Mouse (Mus musculus): ENCODE results near the gene Clybl.

Clybl gene

GRCm38 (mm10) chr14:122398676-122399075, 217.2 kb downstream of the Clybl start:
- ChIA-PET POLR2A (interaction anchor here in 3 of 4 experiments (0.6 to 8.4 kb wide), 14 partner anchors 9 to 151 kb away, joined by 3 to 46 read pairs (median 4); partner anchors contain the start of genes Zic2 (in 1 of the 3) and Zic5 (in 1 of the 3)), CTCF (interaction anchor here in 2 of 4 experiments (0.6 kb wide), 2 partner anchors 59 to 176 kb away, joined by 3 read pairs; no protein-coding TSS in a partner anchor)

- ChIA-PET CTCF (interaction anchor here in 1 of 4 experiments (0.6 kb wide), 1 partner anchor 513 kb away, joined by 4 read pairs; no protein-coding TSS in a partner anchor), POLR2A (interaction anchor here in 3 of 4 experiments (0.5 to 8.4 kb wide), 12 partner anchors 10 to 169 kb away, joined by 3 to 46 read pairs (median 4); partner anchors contain the start of gene Zic5 (in 1 of the 3))
Observed at GRCm38 (mm10) chr14:122399906-122400305, 218.4 kb downstream of the Clybl start.

- CTCF ChIA-PET, result no interaction called here
- POLR2A ChIA-PET, result interaction anchor here in 3 of 4 experiments (0.5 to 8.4 kb wide), 5 partner anchors 14 to 34 kb away, joined by 3 to 46 read pairs (median 8); no protein-coding TSS in a partner anchor
Observed at GRCm38 (mm10) chr14:122401886-122402285, 220.4 kb downstream of the Clybl start.

DNA sequence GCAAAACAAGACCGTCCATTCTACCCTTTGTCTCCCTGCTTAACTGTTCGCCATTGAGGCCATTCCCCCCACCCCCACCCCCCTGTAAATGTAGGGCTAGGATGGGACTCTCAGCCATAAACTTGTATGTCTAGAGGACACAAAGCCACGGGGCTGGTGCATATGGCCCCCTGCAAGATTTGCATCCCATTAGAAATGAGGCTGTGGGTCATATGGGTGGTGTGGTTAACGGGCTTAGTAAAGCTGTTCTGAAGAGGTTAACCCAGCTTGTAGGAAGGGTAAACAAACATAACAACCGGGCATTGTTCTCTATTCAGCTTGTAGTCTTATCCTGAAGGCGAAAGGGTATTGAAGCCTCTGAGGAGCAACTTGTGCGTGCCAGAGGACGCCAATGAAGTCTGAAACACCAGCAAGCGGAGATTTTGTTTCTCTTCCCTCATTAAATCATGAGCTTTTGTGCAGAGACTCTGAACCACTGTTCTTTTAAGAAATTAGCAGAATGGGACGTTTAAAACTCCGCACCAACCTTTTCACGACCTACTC, 221.3 kb downstream of the Clybl start:
- ChIA-PET CTCF (no interaction called here), POLR2A (interaction anchor here (0.5 to 8.4 kb wide), 19 partner anchors 9 to 147 kb away, joined by 3 to 46 read pairs (median 4); partner anchors contain the start of gene Zic5 (in 1 of the 4))

DNA sequence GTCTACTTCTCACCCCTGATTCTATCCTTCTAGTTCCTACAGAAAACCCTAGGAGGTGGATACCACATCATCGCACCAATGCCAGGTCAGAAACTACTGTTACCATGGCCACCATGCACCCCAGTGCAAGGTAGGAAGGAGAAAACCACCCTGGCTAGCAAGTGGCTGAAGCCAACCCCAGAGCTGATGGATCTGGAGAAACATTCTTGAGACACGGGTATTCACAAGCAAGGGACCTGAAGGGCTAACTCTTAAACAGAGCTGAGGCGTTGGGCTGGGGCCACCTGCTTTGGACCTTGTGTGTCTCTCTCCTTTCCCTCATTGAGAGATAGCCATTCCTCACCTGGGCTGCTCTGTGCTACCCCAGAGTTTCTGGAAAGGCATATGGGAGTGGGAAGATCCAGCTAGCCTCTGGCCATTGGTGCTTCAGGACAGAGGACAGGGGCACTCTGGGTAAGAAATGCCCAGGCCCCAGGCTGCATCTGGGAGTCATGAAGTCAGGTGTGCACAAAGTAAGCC, 222.0 kb downstream of the Clybl start:
- ChIA-PET POLR2A (interaction anchor here (0.6 to 8.4 kb wide), 18 partner anchors 8 to 299 kb away, joined by 3 to 46 read pairs (median 3); partner anchors contain the start of gene Zic5 (in 1 of the 4)), CTCF (no interaction called here)

GRCm38 (mm10) chr14:122404596-122405154, 223.2 kb downstream of the Clybl start:
- POLR2A ChIA-PET, result interaction anchor here in 3 of 4 experiments (0.6 to 1.9 kb wide), 5 partner anchors 11 to 30 kb away, joined by 3 to 14 read pairs (median 3); no protein-coding TSS in a partner anchor
- CTCF ChIA-PET, result interaction anchor here in 1 of 4 experiments (0.8 kb wide), 1 partner anchor 49 kb away, joined by 3 read pairs; no protein-coding TSS in a partner anchor

GRCm38 (mm10) chr14:122405236-122405635, 223.7 kb downstream of the Clybl start:
- ChIA-PET CTCF (interaction anchor here in 1 of 4 experiments (0.8 to 1.0 kb wide), 2 partner anchors 11 to 48 kb away, joined by 3 to 5 read pairs; no protein-coding TSS in a partner anchor), POLR2A (interaction anchor here in 3 of 4 experiments (0.6 to 1.9 kb wide), 7 partner anchors 11 to 68 kb away, joined by 3 to 14 read pairs (median 3); no protein-coding TSS in a partner anchor)

- POLR2A ChIA-PET, result interaction anchor here in 3 of 4 experiments (0.6 to 1.9 kb wide), 10 partner anchors 9 to 114 kb away, joined by 3 to 14 read pairs (median 3); partner anchors contain the start of gene Zic2 (in 1 of the 3)
- CTCF ChIA-PET, result interaction anchor here in 1 of 4 experiments (0.8 to 1.0 kb wide), 2 partner anchors 10 to 48 kb away, joined by 3 to 5 read pairs; no protein-coding TSS in a partner anchor
Observed at GRCm38 (mm10) chr14:122405897-122406540, 224.5 kb downstream of the Clybl start.

- CTCF ChIA-PET, result no interaction called here
- POLR2A ChIA-PET, result interaction anchor here in 2 of 4 experiments (0.8 to 2.0 kb wide), 3 partner anchors 8 to 68 kb away, joined by 3 to 5 read pairs (median 3); partner anchors contain the start of gene Zic2 (in 1 of the 2)
Observed at GRCm38 (mm10) chr14:122406541-122407219, 225.2 kb downstream of the Clybl start.

DNA sequence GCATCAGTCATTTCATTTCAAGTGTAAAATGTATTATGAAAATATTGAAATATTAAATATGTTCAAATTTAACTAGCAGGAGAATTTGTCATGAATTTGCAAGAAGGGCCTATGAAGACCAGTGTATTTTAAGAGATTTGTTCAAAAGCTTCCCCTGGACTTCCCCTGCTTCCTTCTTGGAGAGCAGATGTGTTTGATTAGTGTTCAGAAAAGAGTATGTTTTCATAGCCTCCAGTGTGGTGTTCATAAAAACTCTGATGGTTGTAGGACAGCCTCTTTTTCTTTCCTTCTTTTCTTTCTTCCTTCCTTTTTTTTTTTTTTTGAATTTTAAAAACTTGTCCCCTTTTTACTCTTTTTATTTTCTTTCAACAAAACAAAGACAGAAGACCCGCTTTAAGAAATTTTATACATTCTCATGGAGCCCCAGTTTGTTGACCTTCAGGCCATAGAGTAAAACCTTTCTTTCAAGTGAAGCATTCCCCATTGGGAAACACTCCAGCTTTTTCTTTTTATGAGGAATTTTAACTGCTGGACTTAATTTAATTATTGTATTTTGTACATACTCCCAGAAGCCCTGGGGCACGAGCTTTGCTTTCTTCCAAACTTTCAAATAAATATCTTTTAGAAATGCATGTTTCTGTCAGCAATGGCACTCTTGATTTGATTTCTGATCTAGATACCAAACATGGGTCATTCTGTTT, 231.5 kb downstream of the Clybl start:
- POLR2A ChIA-PET, result interaction anchor here in 3 of 4 experiments (0.6 to 10.5 kb wide), 10 partner anchors 15 to 184 kb away, joined by 3 to 222 read pairs (median 4); partner anchors contain the start of gene Zic5 (in 1 of the 3)

GRCm38 (mm10) chr14:122413542-122413928, 232.0 kb downstream of the Clybl start:
- ChIA-PET CTCF (interaction anchor here in 3 of 4 experiments (0.6 to 0.8 kb wide), 3 partner anchors 36 to 77 kb away, joined by 4 to 5 read pairs (median 4); no protein-coding TSS in a partner anchor), POLR2A (interaction anchor here in 3 of 4 experiments (0.6 to 10.5 kb wide), 8 partner anchors 14 to 185 kb away, joined by 3 to 222 read pairs (median 6); partner anchors contain the start of gene Gm5089 (in 1 of the 3))

More for the DNA sequence above, 231.5 kb downstream of the Clybl start:
- CTCF ChIA-PET, result interaction anchor here in 2 of 4 experiments (0.6 to 0.8 kb wide), 2 partner anchors 37 to 77 kb away, joined by 4 to 5 read pairs; no protein-coding TSS in a partner anchor

DNA sequence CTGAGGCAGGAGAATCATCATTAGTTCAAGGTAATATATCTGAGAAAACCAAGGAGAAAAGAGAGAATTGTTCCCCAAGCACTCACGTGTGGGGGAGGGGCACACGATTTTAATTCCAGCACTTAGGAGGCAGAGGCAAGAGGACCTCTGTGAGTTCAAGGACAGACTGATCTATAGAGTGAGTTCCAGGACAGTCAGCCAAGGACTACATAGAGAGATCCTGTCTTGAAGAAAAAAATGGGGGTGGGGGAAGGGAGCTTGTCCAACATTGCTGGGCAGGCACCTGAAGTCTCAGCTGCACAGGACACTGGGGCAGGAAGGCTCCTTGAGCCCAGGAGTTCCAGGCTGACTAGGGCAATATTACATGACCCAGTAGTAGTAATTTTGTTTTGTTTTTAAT, 233.3 kb downstream of the Clybl start:
- CTCF ChIA-PET, result interaction anchor here in 1 of 4 experiments (0.6 to 2.0 kb wide), 2 partner anchors 19 to 120 kb away, joined by 3 to 6 read pairs; no protein-coding TSS in a partner anchor

DNA sequence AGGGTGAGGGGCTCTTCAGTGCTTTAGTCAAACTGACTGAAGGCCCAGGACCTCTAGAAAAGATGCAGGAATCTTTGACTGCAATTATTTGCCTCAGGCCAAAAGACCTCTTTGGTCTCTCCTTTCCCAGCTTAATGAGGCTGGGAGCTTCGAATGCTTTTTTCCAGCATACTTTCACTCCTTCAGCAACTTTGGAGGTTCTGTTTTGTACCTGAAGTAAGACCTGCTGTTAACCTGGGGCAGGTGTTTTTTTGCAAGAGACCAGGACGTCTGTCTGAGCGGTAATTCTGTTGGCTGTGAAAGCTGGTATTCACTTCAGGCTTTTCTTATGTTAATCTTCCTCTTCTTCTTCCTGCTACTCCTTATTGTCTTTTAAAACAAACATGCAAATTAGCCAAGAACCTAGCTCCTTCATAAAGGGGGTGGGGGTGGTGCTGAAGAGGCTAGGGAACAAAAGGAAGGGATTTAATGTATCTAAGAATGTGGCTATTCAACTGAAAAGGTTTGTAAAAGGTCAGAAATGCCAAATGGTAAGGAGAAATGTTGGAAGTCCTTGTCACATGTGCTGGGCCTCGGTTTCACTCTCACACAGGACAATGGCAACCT, 234.8 kb downstream of the Clybl start:
- CTCF ChIA-PET, result interaction anchor here (0.6 to 2.0 kb wide), 15 partner anchors 11 to 1036 kb away, joined by 3 to 6 read pairs (median 3); partner anchors contain the start of genes Stk24 (in 1 of the 4) and Zic2 (in 1 of the 4)
- POLR2A ChIA-PET, result interaction anchor here (0.5 to 10.5 kb wide), 147 partner anchors 9 to 944 kb away, joined by 3 to 262 read pairs (median 5); partner anchors contain the start of genes Gm5089 (in 4 of the 4), Zic5 (in 4 of the 4), Zic2 (in 3 of the 4) and Clybl (in 1 of the 4)

More for the DNA sequence above, 233.3 kb downstream of the Clybl start:
- POLR2A ChIA-PET, result interaction anchor here (0.6 to 10.5 kb wide), 50 partner anchors 9 to 215 kb away, joined by 3 to 262 read pairs (median 14); partner anchors contain the start of genes Gm5089 (in 3 of the 4), Zic2 (in 3 of the 4), Zic5 (in 2 of the 4) and Gm10837 (in 1 of the 4)

GRCm38 (mm10) chr14:122424441-122424840, 242.9 kb downstream of the Clybl start:
- CTCF ChIA-PET, result no interaction called here
- POLR2A ChIA-PET, result interaction anchor here in 3 of 4 experiments (0.6 to 10.3 kb wide), 8 partner anchors 9 to 51 kb away, joined by 3 to 262 read pairs (median 7); partner anchors contain the start of gene Zic2 (in 1 of the 3)

DNA sequence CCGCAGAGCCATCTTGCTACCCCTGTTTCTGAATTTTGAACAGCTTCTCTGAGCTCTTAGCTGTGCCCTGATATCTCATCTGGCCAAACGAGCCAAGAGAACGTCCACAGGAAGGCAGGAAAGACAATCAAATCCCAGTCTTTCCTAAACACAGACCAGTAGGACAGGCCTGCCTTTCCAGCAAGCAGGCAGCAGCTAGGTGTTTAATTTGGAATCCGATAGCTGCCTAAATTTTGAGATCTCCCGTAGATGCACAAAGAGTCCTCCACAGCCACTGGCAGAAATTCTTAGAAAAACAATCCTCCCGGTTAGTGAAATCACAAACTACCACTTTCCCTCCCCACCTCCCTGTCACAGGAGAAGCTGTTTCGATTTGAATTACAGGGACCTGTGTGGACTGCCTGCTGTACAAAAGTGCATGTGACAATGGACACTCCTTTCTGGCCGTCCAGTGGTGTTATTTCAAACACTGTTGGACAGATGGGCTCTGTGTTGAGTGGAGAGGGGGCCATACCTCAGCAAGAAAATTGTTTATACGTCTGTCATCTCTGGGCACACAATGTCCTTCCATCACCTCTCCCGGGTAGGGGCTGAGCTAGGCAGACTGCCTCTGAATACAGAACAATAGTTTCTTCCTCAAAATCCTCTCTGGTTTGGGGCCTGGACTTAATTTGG, 245.2 kb downstream of the Clybl start:
- CTCF ChIA-PET, result interaction anchor here (0.6 to 1.4 kb wide), 5 partner anchors 9 to 793 kb away, joined by 3 to 4 read pairs (median 3); partner anchors contain the start of gene Zic5 (in 1 of the 4)

More for the DNA sequence above, 245.2 kb downstream of the Clybl start:
- POLR2A ChIA-PET, result interaction anchor here (0.5 to 3.6 kb wide), 31 partner anchors 8 to 486 kb away, joined by 3 to 73 read pairs (median 4); partner anchors contain the start of genes Zic2 (in 2 of the 4) and Zic5 (in 2 of the 4)

Measured in embryonic stem cell, embryonic (primary cell).